In genomic region chr16:42338342-42338741, GRCm38 (mm10) we compare ENCODE assay signal across 11 mouse cellular contexts. TPM values are rescaled to one million over a fixed set of nuclear protein-coding genes. Genes with fewer than 3 reads are reported as not detected.
A peak's percentile ranks its signal among the peaks of the same experiment; 100 is the strongest.
DNase-seq lines count a peak whose midpoint lies in the region; ATAC-seq and TF ChIP-seq lines count a peak whose summit lies in the region.
"Had no signal": no experiment of that assay in that cellular context is flagged by ENCODE, and none has a peak within 500 bp of the region (broad histone marks: within the 10 kb centered on the region; RNA-seq: fewer than 3 reads in every experiment).

No protein-coding gene starts in this region.

- intact Hi-C loops in heart, adult 2 months (cut with DNase I): no loop called here

- H3K4me1 ChIP-seq in heart, embryonic 12.5 days (replicated peaks): peaks cover 9% of the 10 kb centered on the region; the same call in 1 of the 2 replicates
- H3K4me1 ChIP-seq in heart, adult 2 months (ENCODE audit: control insufficient read depth, insufficient read depth, low read length): no peaks in the 10 kb centered on the region
- peaks cover 8% of the 10 kb centered on the region; the same call in 1 of the 2 replicates for H3K4me1 ChIP-seq in forebrain, embryonic 14.5 days (ENCODE audit: control insufficient read depth, insufficient read depth, low read length)
- peaks cover 13% of the 10 kb centered on the region for H3K4me1 ChIP-seq in limb, embryonic 14.5 days (ENCODE audit: control insufficient read depth, insufficient read depth, low read length)

- H3K36me3 ChIP-seq in heart, embryonic 12.5 days: no peaks in the 10 kb centered on the region
- no peaks in the 10 kb centered on the region for H3K36me3 ChIP-seq in heart, adult 2 months (ENCODE audit: control insufficient read depth, insufficient read depth, low read length)
- no peaks in the 10 kb centered on the region for H3K36me3 ChIP-seq in forebrain, embryonic 14.5 days (ENCODE audit: control insufficient read depth, insufficient read depth, low read length)
- H3K36me3 ChIP-seq in limb, embryonic 14.5 days (ENCODE audit: control insufficient read depth, insufficient read depth, low read length): no peaks in the 10 kb centered on the region

- H3K4me3 ChIP-seq in heart, embryonic 12.5 days: 0 out of 2 replicates have a peak overlapping the region, but pooled peaks have one; percentile 52
- no peak overlapping the region for H3K4me3 ChIP-seq in heart, adult 2 months
- H3K4me3 ChIP-seq in forebrain, embryonic 14.5 days (ENCODE audit: low read depth, low read length): peak overlapping the region; percentile 48
- H3K4me3 ChIP-seq in limb, embryonic 14.5 days (replicated peaks; ENCODE audit: low read length): no peak overlapping the region

- DNase-seq in heart, adult 2 months: no peak
- peak; percentile 78 for DNase-seq in brain, adult 2 months (ENCODE audit: low read depth, low spot score)
- no peak for DNase-seq in forebrain, embryonic 14.5 days (ENCODE audit: low spot score)
- no peak for DNase-seq in limb, embryonic 14.5 days (ENCODE audit: low spot score)
- DNase-seq in adrenal gland, postnatal 14 days: no peak
- DNase-seq in natural killer cell, adult 2 months (ENCODE audit: low spot score in 2 of 2): no peak
- no peak for DNase-seq in adrenal gland, postnatal 36 days
- DNase-seq: gastrocnemius, postnatal 36 days; kidney, adult 18-20 months had no signal

- no peak overlapping the region for H3K27ac ChIP-seq in heart, embryonic 12.5 days (ENCODE audit: poor library complexity, severe bottlenecking)
- no peak overlapping the region for H3K27ac ChIP-seq in heart, adult 2 months
- H3K27ac ChIP-seq in forebrain, embryonic 14.5 days (ENCODE audit: low read depth, low read length): peak overlapping the region; percentile 85
- no peak overlapping the region for H3K27ac ChIP-seq in limb, embryonic 14.5 days (replicated peaks; ENCODE audit: low read depth, low read length)

- ATAC-seq in heart, embryonic 12.5 days (ENCODE audit: insufficient number of reproducible peaks, low FRiP score): no peak
- no peak for ATAC-seq in forebrain, embryonic 14.5 days
- no peak for ATAC-seq in limb, embryonic 14.5 days (ENCODE audit: low FRiP score, low read depth)

- TF ChIP-seq CTCF in heart, adult 2 months (IDR thresholded peaks at IDR 0.05): no peak

- no peak for TF ChIP-seq EP300 in heart, adult 2 months (IDR thresholded peaks at IDR 0.05; ENCODE audit: insufficient read depth, low read depth, low read length)

- no peaks in the 10 kb centered on the region for H3K9me3 ChIP-seq in heart, embryonic 12.5 days (replicated peaks)
- no peaks in the 10 kb centered on the region for H3K9me3 ChIP-seq in forebrain, embryonic 14.5 days (replicated peaks; ENCODE audit: control insufficient read depth, low read length)
- no peaks in the 10 kb centered on the region for H3K9me3 ChIP-seq in limb, embryonic 14.5 days (ENCODE audit: control insufficient read depth, low read length)

- peak overlapping the region; percentile 90 for H3K4me2 ChIP-seq in heart, embryonic 12.5 days
- peak overlapping the region; percentile 76 for H3K4me2 ChIP-seq in forebrain, embryonic 14.5 days (ENCODE audit: low read length)
- H3K4me2 ChIP-seq in limb, embryonic 14.5 days (replicated peaks; ENCODE audit: low read depth, low read length, severe bottlenecking): peak overlapping the region; percentile 66

- H3K9ac ChIP-seq in heart, embryonic 12.5 days: no peak overlapping the region
- no peak overlapping the region for H3K9ac ChIP-seq in heart, adult 2 months (ENCODE audit: low read depth, low read length)
- H3K9ac ChIP-seq in forebrain, embryonic 14.5 days (ENCODE audit: low read length): peak overlapping the region; percentile 76
- H3K9ac ChIP-seq in limb, embryonic 14.5 days (ENCODE audit: low read depth, low read length, severe bottlenecking): no peak overlapping the region

- no peaks in the 10 kb centered on the region for H3K27me3 ChIP-seq in heart, embryonic 12.5 days (replicated peaks)
- 0 out of 2 replicates have a peak, but pooled peaks cover 1% of the 10 kb centered on the region for H3K27me3 ChIP-seq in heart, adult 2 months (ENCODE audit: control insufficient read depth, insufficient read depth, low read length)
- no peaks in the 10 kb centered on the region for H3K27me3 ChIP-seq in forebrain, embryonic 14.5 days (replicated peaks; ENCODE audit: control insufficient read depth, insufficient read depth, low read length)
- H3K27me3 ChIP-seq in limb, embryonic 14.5 days (ENCODE audit: control insufficient read depth, insufficient read depth, low read length): no peaks in the 10 kb centered on the region

- no peaks in the 10 kb centered on the region for H3K79me2 ChIP-seq in heart, adult 2 months (replicated peaks; ENCODE audit: control insufficient read depth, insufficient read depth, low read length)

- no peak for TF ChIP-seq POLR2A in heart, adult 2 months (IDR thresholded peaks at IDR 0.05; ENCODE audit: insufficient read depth, low read depth, low read length)
- no peak for TF ChIP-seq POLR2A in limb, embryonic 14.5 days (IDR thresholded peaks at IDR 0.05; ENCODE audit: borderline replicate concordance, extremely low read depth, insufficient read depth, insufficient read length)

- 23% methylated on average over 4 of the region's 4 CpGs for WGBS in heart, embryonic 12.5 days
- WGBS in heart, adult 2 months: 29% methylated on average over 4 of the region's 4 CpGs
- WGBS in forebrain, embryonic 14.5 days: 41% methylated on average over 4 of the region's 4 CpGs
- 14% methylated on average over 4 of the region's 4 CpGs for WGBS in limb, embryonic 14.5 days

RNA-seq across cellular contexts. Expression of gene Gap43, which starts 2.1 kb away (rescaled TPM):
- 24.3 and 24.8 TPM in 2 replicates for polyA plus RNA-seq in heart, embryonic 12.5 days (2016; fragmentation: Nextera tagmentation; extraction: Ambion mirVana)
- total RNA-seq in heart, adult 2 months (2021): under 1 TPM; 0.16 to 0.57 TPM
- 0.43 and 0.67 TPM in 2 replicates for polyA plus RNA-seq in heart, adult 2 months (2012; rRNA removed)
- polyA plus RNA-seq in forebrain, embryonic 14.5 days (2014; fragmentation: Nextera tagmentation; extraction: Ambion mirVana): 829 and 974 TPM in 2 replicates
- polyA plus RNA-seq in limb, embryonic 14.5 days (2012; rRNA removed): 28.8 and 48.0 TPM in 2 replicates
- 51.1 and 57.0 TPM in 2 replicates for polyA plus RNA-seq in limb, embryonic 14.5 days (2014; fragmentation: Nextera tagmentation; extraction: Ambion mirVana)
- total RNA-seq in adrenal gland, postnatal 14 days (2021): 5.0 and 20.6 TPM in 2 replicates
- 1 to 10 TPM; 1.4 to 2.2 TPM for total RNA-seq in adrenal gland, postnatal 36 days (2021)
- total RNA-seq: common myeloid progenitor, adult 5-6 weeks had no signal

Comparison
In these comparisons a context has a peak if more than half of its experiments do, and no peak if none do; other contexts are left out.
1. H3K4me3 ChIP-seq: peak in heart, embryonic 12.5 days (single experiment) and forebrain, embryonic 14.5 days (single experiment); none in heart, adult 2 months (single experiment) and limb, embryonic 14.5 days (single experiment).
2. RNA of gene Gap43, which starts 2.1 kb away (polyA plus RNA-seq): 829 to 974 TPM in forebrain, embryonic 14.5 days, 28.8 to 57.0 TPM in limb, embryonic 14.5 days and 24.3 to 24.8 TPM in heart, embryonic 12.5 days; 0.43 to 0.67 TPM in heart, adult 2 months; every median in the first group is over 10 times any median in the second.
3. Peak in every context shown above with its lines, with median percentiles within 50 percentile points of each other: H3K4me2 ChIP-seq.